Mouse (Mus musculus): ENCODE results near the gene Kcnmb2. TPM values are rescaled to one million over a fixed set of nuclear protein-coding genes. Genes with fewer than 3 reads are reported as not detected.

The Kcnmb2 gene
- total and polyA plus RNA-seq, 3 experiments: not detected

GRCm38 (mm10) chr3:32012205-32012931 lies 110.1 kb downstream of the Kcnmb2 start:
- no peak for TF ChIP-seq USF1 (IDR thresholded peaks at IDR 0.05; ENCODE audit: low read depth, low read length)
- TF ChIP-seq ZNF384 (IDR thresholded peaks at IDR 0.05; ENCODE audit: low read depth, low read length): no peak
- no peak for TF ChIP-seq TCF12 (IDR thresholded peaks at IDR 0.05; ENCODE audit: low read depth, low read length)
- TF ChIP-seq ETS1 (conservative IDR thresholded peaks at IDR 0.05; ENCODE audit: low read depth, low read length): no peak
- no peak for TF ChIP-seq USF2 (conservative IDR thresholded peaks at IDR 0.05; ENCODE audit: low read depth, low read length)
- no peak for TF ChIP-seq RAD21 (IDR thresholded peaks at IDR 0.05; ENCODE audit: low read depth, low read length)
- no peak for TF ChIP-seq CHD1 (IDR thresholded peaks at IDR 0.05; ENCODE audit: low read depth, low read length)
- no peak for TF ChIP-seq NELFE (IDR thresholded peaks at IDR 0.05; ENCODE audit: low read depth, low read length)
- TF ChIP-seq E2F4 (IDR thresholded peaks at IDR 0.05; ENCODE audit: insufficient replicate concordance, low read depth, low read length): no peak
- TF ChIP-seq MAZ (IDR thresholded peaks at IDR 0.05; ENCODE audit: low read depth, low read length): no peak
- Histone ChIP-seq H3K4me1 (ENCODE audit: control insufficient read depth in 1 of 2, insufficient read depth in 2 of 2) (peaks cover 4 to 6% of the 10 kb centered on the region in 2 experiments; a peak in 3 of 4 replicates), H3K9me3 (replicated peaks; ENCODE audit: low read length) (no peaks in the 10 kb centered on the region), H3K27me3 (replicated peaks) (no peaks in the 10 kb centered on the region), H3K4me2 (ENCODE audit: insufficient read depth, low read depth, poor library complexity, severe bottlenecking) (no peak overlapping the region), H3K79me2 (replicated peaks; ENCODE audit: control insufficient read depth, extremely low read depth, insufficient read depth, poor library complexity, severe bottlenecking) (no peaks in the 10 kb centered on the region), H3K4me3 (replicated peaks in 1 of 3; ENCODE audit: low read depth in 2 of 3, low read length in 2 of 3, poor library complexity in 1 of 3) (no peak overlapping the region), H3K9ac (ENCODE audit: insufficient read depth, low read depth) (no peak overlapping the region), H3K36me3 (replicated peaks in 1 of 2; ENCODE audit: control insufficient read depth in 1 of 2, insufficient read depth in 1 of 2, low read length in 1 of 2) (no peaks in the 10 kb centered on the region), H3K27ac (ENCODE audit: insufficient read depth, low read depth) (no peak overlapping the region)
- in situ Hi-C loops (cut with MboI; ENCODE audit: low pct_ligation_motif_present, low pct_unique_long_range_greater_than_20kb, low sequenced_read_pairs) (no loop called here), dilution Hi-C loops (cut with MboI; ENCODE audit: extremely low pct_ligation_motif_present, extremely low pct_unique_long_range_greater_than_20kb, low sequenced_read_pairs) (no loop called here)
- DNase-seq (ENCODE audit: extremely low read depth): no peak

GRCm38 (mm10) chr3:32020981-32021380 lies 118.7 kb downstream of the Kcnmb2 start:
- in situ Hi-C loops (cut with MboI; ENCODE audit: low pct_ligation_motif_present, low pct_unique_long_range_greater_than_20kb, low sequenced_read_pairs) (no loop called here), dilution Hi-C loops (cut with MboI; ENCODE audit: extremely low pct_ligation_motif_present, extremely low pct_unique_long_range_greater_than_20kb, low sequenced_read_pairs) (no loop called here)
- Histone ChIP-seq H3K36me3 (replicated peaks in 1 of 2; ENCODE audit: control insufficient read depth in 1 of 2, insufficient read depth in 1 of 2, low read length in 1 of 2) (no peaks in the 10 kb centered on the region), H3K4me2 (ENCODE audit: insufficient read depth, low read depth, poor library complexity, severe bottlenecking) (no peak overlapping the region), H3K27ac (ENCODE audit: insufficient read depth, low read depth) (no peak overlapping the region), H3K79me2 (replicated peaks; ENCODE audit: control insufficient read depth, extremely low read depth, insufficient read depth, poor library complexity, severe bottlenecking) (no peaks in the 10 kb centered on the region), H3K4me3 (replicated peaks in 1 of 3; ENCODE audit: low read depth in 2 of 3, low read length in 2 of 3, poor library complexity in 1 of 3) (no peak overlapping the region), H3K27me3 (replicated peaks) (no peaks in the 10 kb centered on the region), H3K9ac (ENCODE audit: insufficient read depth, low read depth) (no peak overlapping the region), H3K4me1 (ENCODE audit: control insufficient read depth in 1 of 2, insufficient read depth in 2 of 2) (peaks cover 6 to 12% of the 10 kb centered on the region in 2 experiments; a peak in 3 of 4 replicates), H3K9me3 (replicated peaks; ENCODE audit: low read length) (no peaks in the 10 kb centered on the region)
- no peak for TF ChIP-seq SIN3A (IDR thresholded peaks at IDR 0.05; ENCODE audit: low read length)
- no peak for DNase-seq (ENCODE audit: extremely low read depth)

GRCm38 (mm10) chr3:32029375-32030050 lies 127.2 kb downstream of the Kcnmb2 start:
- DNase-seq (ENCODE audit: extremely low read depth): peak; percentile 23
- dilution Hi-C loops (cut with MboI; ENCODE audit: extremely low pct_ligation_motif_present, extremely low pct_unique_long_range_greater_than_20kb, low sequenced_read_pairs): no loop called here
- no peak overlapping the region for H3K4me2 ChIP-seq (ENCODE audit: insufficient read depth, low read depth, poor library complexity, severe bottlenecking)
- peaks cover 3 to 19% of the 10 kb centered on the region in 2 experiments for H3K4me1 ChIP-seq (ENCODE audit: control insufficient read depth in 1 of 2, insufficient read depth in 2 of 2)
- in situ Hi-C loops (cut with MboI; ENCODE audit: low pct_ligation_motif_present, low pct_unique_long_range_greater_than_20kb, low sequenced_read_pairs): no loop called here
- no peak for TF ChIP-seq CHD2 (IDR thresholded peaks at IDR 0.05; ENCODE audit: low read length)
- peak; percentile 60 for TF ChIP-seq BHLHE40 (IDR thresholded peaks at IDR 0.05; ENCODE audit: low read depth, low read length)
- TF ChIP-seq ZKSCAN1 (IDR thresholded peaks at IDR 0.05; ENCODE audit: borderline replicate concordance, low read depth, low read length): no peak
- H3K27me3 ChIP-seq (replicated peaks): no peaks in the 10 kb centered on the region
- H3K9ac ChIP-seq (ENCODE audit: insufficient read depth, low read depth): no peak overlapping the region
- H3K4me3 ChIP-seq (replicated peaks in 1 of 3; ENCODE audit: low read depth in 2 of 3, low read length in 2 of 3, poor library complexity in 1 of 3): no peak overlapping the region
- H3K79me2 ChIP-seq (replicated peaks; ENCODE audit: control insufficient read depth, extremely low read depth, insufficient read depth, poor library complexity, severe bottlenecking): no peaks in the 10 kb centered on the region
- H3K9me3 ChIP-seq (replicated peaks; ENCODE audit: low read length): no peaks in the 10 kb centered on the region
- no peaks in the 10 kb centered on the region for H3K36me3 ChIP-seq (replicated peaks in 1 of 2; ENCODE audit: control insufficient read depth in 1 of 2, insufficient read depth in 1 of 2, low read length in 1 of 2)
- H3K27ac ChIP-seq (ENCODE audit: insufficient read depth, low read depth): no peak overlapping the region
